Mouse (Mus musculus): ENCODE measurements at regions not wholly inside any gene's neighbourhood (a gene's known extent, or its start where the extent isn't known, plus 50 kb on each side); places are given as distances from the start of the nearest gene placed in this dataset.

DNA sequence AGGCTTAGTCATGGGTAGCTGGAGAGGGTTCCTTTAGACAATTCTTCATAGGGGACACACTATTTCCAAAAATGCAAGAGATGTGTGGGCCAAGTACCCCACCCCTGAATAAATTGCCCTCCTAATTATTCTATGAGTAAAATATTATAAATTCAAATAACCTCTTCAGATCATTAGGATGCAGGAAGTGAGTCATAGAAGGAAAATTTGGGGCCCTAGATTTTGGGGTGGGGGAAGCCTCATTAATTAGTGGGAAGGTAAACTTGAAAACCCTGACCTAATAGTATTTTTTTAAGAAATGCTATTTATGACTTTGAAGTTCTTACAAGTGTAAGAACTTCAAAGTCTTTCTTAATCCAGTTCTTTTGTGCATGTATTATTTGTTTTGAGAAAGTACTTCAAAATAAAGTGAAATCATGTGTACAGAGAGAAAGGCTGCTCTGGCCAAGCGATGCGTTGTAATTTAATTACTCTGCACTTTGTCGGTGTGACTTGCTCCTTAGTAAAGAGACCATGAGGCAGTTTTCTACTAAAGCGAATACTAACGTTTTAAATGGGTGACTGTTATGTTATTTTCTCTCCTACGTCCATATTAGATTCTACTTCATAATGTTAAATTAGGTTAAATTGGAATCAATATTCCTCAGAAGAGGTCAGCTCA, 200.6 kb downstream of the Tgfb2 start:
- DNase-seq (ENCODE audit: low spot score) = no peak

DNA sequence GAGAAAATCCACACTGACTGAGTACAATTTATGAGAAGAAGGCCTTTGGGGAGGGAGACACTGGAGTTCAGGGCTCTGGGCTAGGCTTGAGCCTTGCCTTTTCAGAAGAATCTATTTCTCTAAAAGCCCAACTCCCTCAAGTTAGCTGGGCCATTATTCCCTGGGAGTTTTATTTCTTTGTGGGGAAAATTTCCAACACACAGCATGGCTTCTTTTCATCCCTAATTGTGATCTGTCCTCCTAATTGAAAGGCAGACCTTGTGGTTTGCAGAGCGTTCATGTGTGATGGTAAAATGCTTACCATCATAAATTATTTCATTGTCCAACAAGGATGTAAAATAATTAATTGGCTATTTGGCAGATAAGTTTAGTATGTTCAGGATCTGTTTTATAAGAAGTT, 204.1 kb downstream of the Tgfb2 start:
- DNase-seq (ENCODE audit: low spot score) = no peak

DNA sequence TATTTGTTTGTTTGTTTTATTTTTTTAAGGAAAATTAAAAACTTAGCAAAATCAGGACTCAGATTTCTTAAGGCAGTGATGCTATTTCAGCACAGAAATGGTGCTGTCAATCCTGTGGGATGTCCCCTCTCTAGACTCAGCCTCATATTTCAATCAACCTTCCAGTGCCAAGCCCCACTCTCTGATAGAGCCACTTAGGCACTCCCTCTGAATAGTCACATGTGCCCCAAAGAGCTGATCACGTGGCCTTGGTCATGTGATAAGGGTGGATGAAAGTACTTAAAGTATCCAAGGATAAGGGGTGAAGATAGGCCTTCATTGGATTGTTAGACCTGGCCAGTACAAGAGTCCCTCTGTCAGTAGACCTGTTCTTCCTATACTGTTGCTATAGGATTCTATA, 207.9 kb downstream of the Tgfb2 start:
- DNase-seq (ENCODE audit: low spot score) = no peak

DNA sequence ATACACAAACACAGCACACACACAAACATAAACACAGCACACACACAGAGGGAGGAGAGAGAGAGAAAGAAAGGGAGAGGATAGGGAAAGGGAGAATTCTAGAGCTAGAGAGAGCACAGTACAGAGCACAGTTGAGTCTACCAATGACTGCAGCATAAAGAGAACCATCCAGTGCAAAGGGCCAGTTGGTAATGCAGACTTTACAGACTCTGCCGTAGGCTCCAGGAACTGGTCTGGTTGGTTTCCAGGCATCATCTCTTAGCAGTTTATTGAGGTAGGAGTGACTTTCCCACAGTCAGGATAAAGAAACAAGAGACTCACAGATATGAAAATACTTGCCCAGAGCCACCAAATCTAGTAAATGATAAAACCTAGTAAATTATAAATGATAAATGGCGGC, 208.5 kb downstream of the Tgfb2 start:
- no peak for DNase-seq (ENCODE audit: low spot score)

DNA sequence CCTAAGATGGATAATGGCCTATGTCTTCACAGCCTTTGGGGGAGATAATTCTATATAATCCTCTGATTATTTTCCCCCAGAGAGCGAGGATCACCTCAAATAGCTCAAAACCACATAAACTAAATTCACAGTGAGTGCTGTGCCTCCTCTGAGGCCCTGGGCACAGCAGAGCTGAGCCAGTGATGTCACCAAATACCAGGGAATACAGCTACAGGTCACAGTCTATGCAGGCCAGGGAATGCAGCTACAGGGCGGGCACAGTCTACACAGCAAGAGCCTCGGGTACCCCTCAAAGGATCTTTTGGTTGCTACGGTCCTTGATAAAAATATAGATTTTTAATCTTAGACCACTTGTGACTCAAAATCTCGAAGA, 211.4 kb downstream of the Tgfb2 start:
- DNase-seq (ENCODE audit: low spot score) = no peak

DNA sequence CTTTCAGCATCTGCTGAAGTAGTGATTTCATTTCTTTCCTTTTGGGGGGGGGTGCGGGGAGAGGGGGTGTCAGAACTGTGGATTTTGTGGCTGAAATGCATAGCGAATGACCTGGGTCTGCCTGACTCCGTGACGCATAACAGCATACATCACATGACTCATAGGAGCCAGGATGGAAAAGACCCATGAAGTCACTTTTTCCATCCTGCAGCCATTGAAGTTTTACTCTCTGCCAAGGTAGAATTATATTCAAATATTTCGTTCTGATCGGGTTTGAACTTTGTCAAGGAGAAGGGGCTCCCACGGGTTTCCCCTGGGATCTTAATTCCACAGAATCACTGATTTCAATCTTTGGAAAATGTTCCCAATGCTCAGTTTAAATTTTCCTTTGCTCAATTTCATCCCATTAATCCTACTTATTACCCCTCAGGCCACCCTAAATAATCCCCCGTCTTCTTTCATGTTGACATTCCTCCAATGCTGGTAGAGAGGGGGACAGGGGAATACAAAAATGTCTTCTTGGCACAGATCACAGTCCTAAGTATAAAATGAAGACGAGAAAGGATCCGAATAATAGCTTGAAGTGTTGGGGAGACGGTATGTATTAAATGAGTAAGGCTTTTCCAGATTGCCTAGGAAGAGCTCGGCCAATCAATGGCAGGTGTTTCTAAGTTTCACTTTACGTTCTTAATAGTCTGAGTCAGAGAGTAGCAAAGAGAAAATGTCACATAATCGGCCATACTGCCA, 212.0 kb downstream of the Tgfb2 start:
- no peak for DNase-seq (ENCODE audit: low spot score)

DNA sequence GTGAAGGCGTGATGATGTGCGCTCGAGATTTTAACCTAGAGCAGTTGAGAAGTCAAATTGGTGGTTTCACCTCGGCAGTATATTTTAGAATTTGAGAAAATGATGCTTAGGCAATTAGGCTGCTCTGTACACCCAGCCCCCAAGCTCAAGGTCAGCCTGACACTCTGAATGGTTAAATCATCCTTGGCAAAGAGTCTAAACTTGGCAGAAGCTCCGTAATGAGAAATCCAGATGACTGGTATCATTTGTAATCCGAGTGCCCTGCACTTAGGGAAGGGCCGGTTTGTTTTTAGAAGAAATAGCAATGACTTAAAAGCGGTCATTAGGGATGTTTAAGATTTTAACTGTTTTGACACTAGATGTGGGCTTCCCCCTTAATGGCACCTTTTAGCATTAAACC, 223.6 kb downstream of the Tgfb2 start:
- DNase-seq (ENCODE audit: low spot score) = peak; percentile 42

DNA sequence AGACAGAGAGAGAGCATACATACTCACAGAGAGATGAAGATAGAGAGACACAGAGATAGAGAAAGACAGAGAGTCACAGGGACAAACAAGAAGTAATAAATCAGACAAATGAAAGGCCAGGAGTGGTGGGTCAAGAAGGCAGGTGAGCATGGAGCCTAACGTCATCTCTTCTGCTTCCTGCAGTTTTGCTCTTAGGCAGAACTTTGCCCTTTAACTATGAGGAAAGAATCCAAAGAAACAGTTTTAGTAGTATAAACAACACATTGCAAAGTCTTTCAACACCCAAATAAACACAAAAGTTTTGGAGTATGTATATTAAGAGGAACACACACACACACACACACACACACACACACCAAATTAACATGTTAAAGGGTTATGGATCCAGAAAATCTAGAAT, 225.8 kb downstream of the Tgfb2 start:
- no peak for DNase-seq (ENCODE audit: low spot score)

DNA sequence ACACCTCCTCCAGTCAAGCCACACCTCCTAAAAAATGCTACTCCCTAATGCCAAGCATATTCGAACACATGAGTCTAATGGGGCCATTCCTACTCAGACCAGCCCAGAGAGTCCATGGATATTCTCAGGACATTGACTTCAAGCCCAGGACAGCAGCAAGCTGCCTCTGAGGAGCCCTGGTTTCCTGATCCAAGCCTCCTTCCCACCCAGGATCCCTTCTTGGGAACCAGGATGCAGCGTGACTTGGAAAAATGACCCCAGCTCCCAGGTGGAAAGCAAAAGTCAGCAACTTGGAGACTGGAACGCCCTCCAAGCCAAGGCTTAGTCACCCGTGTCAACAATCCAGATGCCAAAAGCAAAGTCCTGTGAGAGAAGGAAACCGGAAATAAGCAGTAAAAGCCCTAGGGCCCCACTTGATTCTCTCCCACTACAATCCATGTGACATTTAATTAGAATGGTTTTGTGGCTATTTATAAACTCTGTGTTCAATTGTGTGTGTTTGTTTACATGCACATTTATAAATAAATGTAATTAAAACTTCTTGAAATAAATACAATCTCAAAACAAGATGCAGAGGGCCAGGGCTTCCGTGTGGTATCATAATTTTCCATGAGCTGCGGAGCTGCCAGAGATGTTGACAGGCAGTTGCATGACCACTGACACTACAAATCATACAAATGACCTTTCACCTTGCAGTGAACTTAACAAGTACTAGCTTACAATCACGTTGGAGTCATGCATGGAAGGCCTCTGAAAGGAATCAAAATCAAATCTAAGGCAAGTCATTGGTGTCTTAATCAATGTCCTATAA, 227.2 kb downstream of the Tgfb2 start:
- DNase-seq (ENCODE audit: low spot score) = peak; percentile 64

DNA sequence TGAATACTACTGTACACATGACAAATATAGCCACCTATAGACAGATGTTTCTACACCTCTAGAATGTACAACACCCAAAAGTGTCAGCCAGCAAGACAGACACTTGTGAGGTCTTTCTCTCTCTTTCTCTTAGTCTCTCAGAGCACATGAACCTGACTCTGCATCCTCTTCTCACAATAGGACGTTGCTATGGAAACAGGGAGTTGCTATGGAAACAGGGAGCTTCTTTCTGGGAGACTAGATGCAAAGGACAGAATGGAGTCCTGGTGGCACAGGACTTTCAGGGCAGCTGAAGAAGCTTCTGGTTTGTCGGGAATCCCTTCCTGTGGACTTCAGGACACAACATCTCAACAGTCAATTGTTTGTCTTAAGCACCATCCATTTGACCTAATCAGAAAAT, 230.9 kb downstream of the Tgfb2 start:
- peak; percentile 10 for DNase-seq (ENCODE audit: low spot score)

DNA sequence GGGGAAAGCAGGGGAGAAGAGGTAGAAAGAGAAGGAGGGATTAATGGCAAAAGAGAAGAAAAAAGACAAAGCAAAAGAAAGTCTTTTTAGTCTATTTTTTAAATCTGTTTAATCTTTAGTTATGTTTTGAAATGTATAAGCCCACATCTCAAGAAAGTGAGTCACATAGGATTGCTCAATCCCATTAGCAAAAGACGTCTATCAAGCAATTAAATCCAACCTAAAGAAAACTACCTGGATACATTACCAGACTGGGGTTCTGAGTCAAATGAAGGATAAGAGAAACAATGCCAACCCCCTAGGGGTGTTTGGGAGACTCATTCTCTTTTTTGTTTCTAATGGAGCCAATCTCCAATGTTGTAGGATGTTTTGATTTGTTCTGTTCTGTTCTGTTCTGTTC, 231.4 kb downstream of the Tgfb2 start:
- no peak for DNase-seq (ENCODE audit: low spot score)

DNA sequence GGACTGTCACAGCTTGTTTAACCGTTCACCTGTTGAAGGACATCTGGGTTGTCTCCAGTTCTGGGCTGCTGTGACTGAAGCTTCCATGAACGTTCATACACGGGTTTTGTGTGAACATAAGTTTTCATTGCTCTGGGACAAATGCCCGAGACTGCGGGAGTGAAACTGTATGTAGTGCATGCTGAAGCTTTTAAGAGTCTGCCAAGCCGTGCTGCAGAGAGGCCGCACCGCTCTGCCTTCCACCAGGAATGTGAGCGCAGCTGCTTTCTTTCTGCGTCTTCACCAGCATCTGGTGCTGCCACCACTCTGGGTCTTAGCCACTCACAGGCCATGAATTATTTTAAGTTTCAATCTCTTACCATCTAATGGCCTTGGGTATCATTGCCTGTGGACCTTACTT, 232.8 kb downstream of the Tgfb2 start:
- DNase-seq (ENCODE audit: low spot score) = no peak

DNA sequence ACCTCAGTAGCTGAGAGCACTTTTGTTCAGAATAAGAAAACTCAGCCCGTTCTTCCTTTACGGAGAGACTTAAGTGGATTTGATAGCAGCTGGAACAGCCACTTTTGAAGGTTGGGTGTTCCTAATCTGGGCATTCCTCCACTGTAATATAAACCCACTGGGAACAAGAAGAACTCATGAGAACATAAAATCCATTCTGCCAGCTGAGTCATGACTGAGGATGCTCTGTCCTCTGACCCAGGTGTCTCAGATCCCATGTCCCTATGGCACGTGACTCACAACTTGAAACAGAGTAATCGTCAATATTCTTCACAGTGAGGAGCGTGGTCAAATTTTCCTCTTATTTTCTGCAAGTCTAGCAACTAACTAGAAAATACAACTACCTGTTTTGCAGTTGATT, 240.3 kb downstream of the Tgfb2 start:
- DNase-seq (ENCODE audit: low spot score) = no peak

DNA sequence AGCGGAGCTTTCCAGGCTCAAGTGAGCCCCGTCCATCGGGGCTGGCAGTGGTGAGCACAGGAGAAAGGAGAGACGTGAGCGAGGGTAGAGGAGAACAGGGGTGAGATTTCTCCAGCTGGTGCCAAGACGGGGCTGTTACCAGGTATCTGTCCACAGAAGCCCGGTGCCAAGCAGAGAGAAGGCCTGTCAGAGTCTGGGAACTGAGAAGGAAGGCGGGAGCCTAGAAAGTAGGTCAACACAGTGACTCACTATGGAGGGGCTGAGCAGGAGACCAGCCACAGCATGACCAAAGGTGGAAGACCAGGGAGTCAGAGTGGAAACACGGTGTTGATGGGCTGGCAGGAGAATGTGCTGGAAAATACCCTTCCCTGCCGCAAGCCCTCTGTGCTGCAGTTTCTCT, 245.0 kb downstream of the Tgfb2 start:
- DNase-seq (ENCODE audit: low spot score) = no peak

DNA sequence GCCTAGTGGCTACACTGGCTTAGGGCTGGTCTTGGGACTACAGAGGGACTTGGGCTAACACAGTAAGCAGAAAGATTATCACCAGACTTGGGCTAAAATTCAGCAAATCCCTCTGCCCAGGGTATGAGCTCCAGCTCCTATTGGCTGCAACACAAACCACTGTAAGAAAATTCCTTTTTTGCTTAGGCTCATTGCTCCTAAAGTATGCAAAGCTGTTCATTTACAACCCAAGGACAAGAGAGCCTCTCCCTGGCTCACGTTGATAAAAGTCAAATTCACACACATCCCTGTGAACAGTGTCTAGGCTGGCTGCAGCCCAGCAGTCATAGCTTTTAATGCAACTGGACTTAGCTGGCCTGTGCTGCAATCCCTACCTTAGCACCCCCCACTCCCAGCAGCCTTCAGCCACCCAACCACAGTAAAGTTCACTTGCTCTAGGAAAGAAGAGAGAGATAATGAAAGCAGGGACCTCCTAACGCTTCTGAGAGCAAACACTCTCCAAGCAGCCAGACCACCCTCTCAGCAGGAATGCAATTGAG, 247.6 kb downstream of the Tgfb2 start:
- no peak for DNase-seq (ENCODE audit: low spot score)

DNA sequence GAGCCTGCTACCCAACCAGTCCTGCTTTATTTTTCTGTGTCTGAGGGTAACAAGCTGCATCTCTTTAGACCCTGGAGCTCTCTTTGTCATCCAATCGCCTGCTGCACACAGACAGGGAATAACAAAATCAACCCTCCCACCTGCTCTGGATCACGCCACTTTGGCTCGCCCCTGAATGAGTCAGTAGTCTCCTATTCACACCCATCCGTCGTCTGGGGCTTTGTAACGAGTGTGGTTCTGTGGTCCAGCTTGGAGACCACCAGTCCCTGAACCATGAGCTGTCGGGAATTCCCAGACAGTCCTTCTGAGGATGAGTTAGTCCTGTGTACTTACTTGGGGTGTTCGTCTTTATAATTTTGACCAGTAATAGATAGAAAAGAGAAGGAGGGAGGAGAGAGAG, 248.7 kb downstream of the Tgfb2 start:
- no peak for DNase-seq (ENCODE audit: low spot score)

DNA sequence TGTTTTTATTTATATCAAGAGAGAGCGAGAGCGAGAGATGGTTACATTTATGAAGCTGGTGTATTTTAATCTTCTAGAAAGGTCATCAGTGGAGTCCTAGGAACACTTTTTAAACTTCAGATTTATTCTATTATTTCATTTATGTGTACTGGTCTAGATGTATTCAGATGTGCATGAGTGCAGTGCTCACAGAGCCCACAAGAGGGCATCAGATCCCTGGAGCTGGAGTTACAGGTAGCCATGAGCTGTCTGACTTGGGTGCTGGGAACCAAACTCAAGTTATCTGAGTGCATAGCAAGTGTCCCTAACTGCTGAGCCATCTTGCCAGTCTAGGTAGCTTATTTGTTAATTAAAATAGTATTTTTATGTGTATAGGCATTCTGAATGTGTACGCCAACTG, 249.7 kb downstream of the Tgfb2 start:
- peak; percentile 29 for DNase-seq (ENCODE audit: low spot score)

DNA sequence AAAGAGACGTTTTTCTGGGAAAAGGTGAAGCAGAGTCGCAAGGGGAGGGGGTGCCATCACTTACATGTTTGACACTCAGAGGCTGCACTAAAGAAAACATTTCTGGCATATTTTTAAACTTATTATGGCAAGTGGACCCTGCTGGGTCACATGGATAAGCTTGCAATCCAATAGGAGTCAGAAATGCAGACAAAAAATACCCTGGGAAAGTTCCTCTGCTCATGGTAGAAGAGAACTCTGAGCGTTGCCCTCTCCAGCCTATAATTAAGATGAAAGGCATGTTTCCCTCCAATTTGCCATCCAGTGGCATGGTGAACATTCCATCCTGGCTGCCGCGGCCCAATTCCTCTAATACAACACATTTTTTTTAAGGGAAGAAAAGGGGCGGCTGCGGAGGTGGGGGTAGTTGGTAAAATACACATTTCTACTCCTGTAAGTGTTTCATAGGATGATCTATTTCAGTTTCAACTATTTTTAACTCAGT, 250.6 kb downstream of the Tgfb2 start:
- DNase-seq (ENCODE audit: low spot score) = no peak

DNA sequence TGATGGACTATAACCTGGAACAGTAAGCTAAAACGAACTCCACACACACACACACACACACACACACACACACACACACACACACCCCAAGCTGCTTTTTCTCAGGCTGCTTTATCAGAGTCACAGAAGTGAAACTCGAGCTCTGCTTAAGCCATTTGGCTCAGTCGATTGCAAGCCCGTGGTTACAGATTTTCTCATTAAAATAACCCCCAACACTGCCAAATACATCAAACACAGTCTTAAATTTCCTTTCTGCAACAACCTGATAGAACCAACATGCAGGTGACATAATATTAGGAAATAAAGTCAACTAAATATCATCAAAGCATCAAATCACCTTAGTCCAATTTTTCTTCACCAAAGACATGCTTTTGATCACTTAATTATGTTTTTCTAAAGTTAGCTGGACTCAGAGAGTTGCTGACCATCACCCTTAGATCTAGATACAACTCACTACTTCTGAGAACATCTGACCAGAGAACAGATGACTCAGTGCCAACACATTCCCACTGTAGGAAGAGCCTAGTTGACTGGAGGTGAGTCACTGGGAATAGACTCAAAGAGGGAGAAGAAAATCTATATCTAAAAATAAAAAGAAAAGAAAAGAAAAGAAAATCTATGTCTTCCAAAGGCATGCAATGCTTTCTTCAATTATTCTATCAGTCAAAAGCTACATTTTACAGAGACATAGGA, 251.2 kb downstream of the Tgfb2 start:
- no peak for DNase-seq (ENCODE audit: low spot score)

DNA sequence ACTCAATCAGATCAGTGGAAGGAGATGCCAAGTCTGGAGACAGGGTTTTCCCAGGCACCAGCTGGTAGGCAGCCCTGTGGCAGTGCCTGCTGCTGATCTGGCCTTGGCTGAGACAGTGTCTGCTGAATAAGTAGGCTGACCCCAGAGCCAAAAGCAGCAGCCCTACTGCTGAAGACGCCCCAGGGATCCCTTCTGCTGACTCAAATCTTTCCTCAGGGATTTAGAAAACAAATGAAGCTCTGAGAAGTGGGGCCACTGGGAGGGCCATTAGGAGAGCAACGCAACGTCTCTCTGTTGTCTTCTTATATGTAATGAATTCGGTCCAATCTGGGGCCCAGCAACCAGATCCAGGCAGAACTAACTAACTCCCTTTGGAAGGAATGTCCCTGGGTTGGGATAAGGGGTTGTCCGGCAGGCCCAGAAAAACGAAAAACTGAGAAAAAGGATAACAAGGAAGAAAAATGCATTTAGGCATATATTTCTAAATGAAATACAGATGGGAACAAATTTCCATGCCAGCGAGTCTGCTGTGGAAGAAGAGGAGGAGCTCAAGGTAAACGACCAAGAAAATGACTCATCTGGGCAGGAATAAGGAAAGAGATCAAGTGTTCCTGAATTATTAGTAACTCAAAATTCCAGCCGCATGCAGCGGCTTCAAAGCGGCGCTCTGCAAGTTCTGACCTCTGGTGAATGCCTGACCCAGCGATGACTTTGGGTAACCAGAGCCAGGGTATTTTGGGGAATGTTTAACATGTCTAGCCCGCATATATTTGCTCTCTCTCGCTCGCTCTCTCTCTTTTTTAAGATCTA, 256.7 kb downstream of the Tgfb2 start:
- peak; percentile 47 for DNase-seq (ENCODE audit: low spot score)

DNA sequence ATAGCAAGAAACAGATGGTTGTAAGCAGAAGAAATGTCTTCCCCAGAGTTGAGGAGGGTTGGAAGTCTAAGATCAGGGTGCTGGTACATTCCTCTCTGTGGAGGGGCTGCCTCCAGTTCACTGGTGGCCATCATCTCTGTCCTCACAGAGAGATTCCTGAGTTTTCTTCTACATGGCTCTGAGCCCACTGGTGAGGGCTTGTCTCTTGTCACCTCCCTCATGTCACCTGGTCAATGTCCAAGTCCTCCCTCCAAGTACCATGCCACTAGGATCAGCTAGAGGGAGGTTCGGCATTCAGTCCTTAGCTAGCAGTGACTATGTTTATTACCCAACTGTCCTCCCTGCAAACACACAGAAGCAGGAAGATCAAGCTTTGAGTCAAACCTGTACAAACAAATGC, 258.3 kb downstream of the Tgfb2 start:
- no peak for DNase-seq (ENCODE audit: low spot score)

Measured in adipocyte (in vitro differentiated cells).